Mouse (Mus musculus) midbrain, embryonic 16.5 days (tissue): ENCODE results near the gene Cux1. TPM values are rescaled to one million over a fixed set of nuclear protein-coding genes. Genes with fewer than 3 reads are reported as not detected.

ENCODE experiments used
- ATAC-seq: fragments of 200-750 bp; cut with Nextera tagmentation; 2 replicates; pipeline ENCODE4 v1.8.0; 2017; ENCODE audit warnings: moderate TSS enrichment
- H3K27ac ChIP-seq: fragments of 300-500 bp; sonication (generic); 2 replicates; pipeline ENCODE4 v1.5.1; 2014; ENCODE audit warnings: mild to moderate bottlenecking, low read length, mixed read lengths
- H3K27me3 ChIP-seq: fragments of 300-500 bp; sonication (generic); 2 replicates; pipeline ENCODE4 v1.6.1; 2014; ENCODE audit warnings: low read depth, low read length, mixed read lengths; ENCODE audit not compliant: control insufficient read depth, insufficient read depth
- H3K36me3 ChIP-seq: fragments of 300-500 bp; sonication (generic); 2 replicates; pipeline ENCODE4 v1.6.1; 2014; ENCODE audit warnings: mild to moderate bottlenecking, low read length, moderate library complexity, mixed read lengths; ENCODE audit not compliant: control insufficient read depth, insufficient read depth
- H3K4me1 ChIP-seq: fragments of 300-500 bp; sonication (generic); 2 replicates; pipeline ENCODE4 v1.6.1; 2014; ENCODE audit warnings: mild to moderate bottlenecking, low read length, mixed read lengths; ENCODE audit not compliant: control insufficient read depth, insufficient read depth
- H3K4me2 ChIP-seq: fragments of 300-500 bp; sonication (generic); 2 replicates; pipeline ENCODE4 v1.6.1; 2014; ENCODE audit warnings: mild to moderate bottlenecking, low read length, mixed read lengths
- H3K4me3 ChIP-seq: fragments of 300-500 bp; sonication (generic); 2 replicates; pipeline ENCODE4 v1.5.1; 2014; ENCODE audit warnings: low read depth, mild to moderate bottlenecking, low read length, moderate library complexity, mixed read lengths
- H3K9ac ChIP-seq: fragments of 300-500 bp; sonication (generic); 2 replicates; pipeline ENCODE4 v1.6.1; 2014; ENCODE audit warnings: low read depth, low read length, mixed read lengths
- H3K9me3 ChIP-seq: fragments of 300-500 bp; sonication (generic); replicated peaks from 2 replicates; pipeline ENCODE4 v1.6.1; 2014; ENCODE audit warnings: mild to moderate bottlenecking, low read length, mixed read lengths; ENCODE audit not compliant: control insufficient read depth, poor library complexity, severe bottlenecking
- whole genome bisulfite sequencing: fragments of 180-500 bp; shearing (Covaris S2); extraction: QIAGEN DNeasy Blood & Tissue Kit; methylation state at CpG from one replicate; pipeline ENCODE4 v1.1.7; 2014; 5-methylcytosine and 5-hydroxymethylcytosine counted together
- polyA plus RNA-seq: library from polyadenylated mRNA; unstranded; fragments of >200 nt; fragmentation: Nextera tagmentation; extraction: Ambion mirVana; gene quantifications from 2 replicates; pipeline ENCODE4 v1.2.1, GENCODE M21; 2015

The Cux1 gene
- polyA plus RNA-seq, 1 experiment from 2014 or later: 109 TPM

GRCm38 (mm10) chr5:136303409-136303983 is 263.8 kb downstream of the Cux1 start:
- H3K36me3 ChIP-seq: peaks cover 31% of the 10 kb centered on the region
- no peak overlapping the region for H3K4me2 ChIP-seq
- H3K4me1 ChIP-seq: peaks cover 2% of the 10 kb centered on the region
- no peak overlapping the region for H3K9ac ChIP-seq
- no peaks in the 10 kb centered on the region for H3K9me3 ChIP-seq
- no peaks in the 10 kb centered on the region for H3K27me3 ChIP-seq
- no peak overlapping the region for H3K4me3 ChIP-seq
- 80% methylated on average over 19 of the region's 19 CpGs for WGBS
- ATAC-seq: no peak
- H3K27ac ChIP-seq: no peak overlapping the region

GRCm38 (mm10) chr5:136300880-136301279 is 266.4 kb downstream of the Cux1 start:
- peaks cover 20% of the 10 kb centered on the region for H3K36me3 ChIP-seq
- no peaks in the 10 kb centered on the region for H3K9me3 ChIP-seq
- ATAC-seq: no peak
- no peaks in the 10 kb centered on the region for H3K27me3 ChIP-seq
- no peak overlapping the region for H3K27ac ChIP-seq
- H3K4me2 ChIP-seq: no peak overlapping the region
- peaks cover 2% of the 10 kb centered on the region; the same call in 1 of the 2 replicates for H3K4me1 ChIP-seq
- no peak overlapping the region for H3K9ac ChIP-seq
- no peak overlapping the region for H3K4me3 ChIP-seq
- WGBS: 73% methylated on average over 6 of the region's 6 CpGs

GRCm38 (mm10) chr5:136297691-136298090 is 269.6 kb downstream of the Cux1 start:
- peaks cover 5% of the 10 kb centered on the region; the same call in 1 of the 2 replicates for H3K4me1 ChIP-seq
- peaks cover 11% of the 10 kb centered on the region; the same call in 1 of the 2 replicates for H3K36me3 ChIP-seq
- H3K9me3 ChIP-seq: no peaks in the 10 kb centered on the region
- 88% methylated on average over 6 of the region's 6 CpGs for WGBS
- no peak overlapping the region for H3K4me3 ChIP-seq
- no peak for ATAC-seq
- no peaks in the 10 kb centered on the region for H3K27me3 ChIP-seq
- H3K4me2 ChIP-seq: no peak overlapping the region
- H3K27ac ChIP-seq: no peak overlapping the region
- H3K9ac ChIP-seq: no peak overlapping the region

- Histone ChIP-seq H3K9ac (no peak overlapping the region), H3K9me3 (no peaks in the 10 kb centered on the region), H3K4me3 (no peak overlapping the region), H3K36me3 (peaks cover 11% of the 10 kb centered on the region; the same call in 1 of the 2 replicates), H3K27ac (no peak overlapping the region), H3K4me2 (no peak overlapping the region), H3K27me3 (no peaks in the 10 kb centered on the region), H3K4me1 (peaks cover 5% of the 10 kb centered on the region; the same call in 1 of the 2 replicates)
- 41% methylated on average over 4 of the region's 4 CpGs for WGBS
- ATAC-seq: no peak
Measured at GRCm38 (mm10) chr5:136296911-136297310, 270.4 kb downstream of the Cux1 start.

GRCm38 (mm10) chr5:136292971-136293418 is 274.3 kb downstream of the Cux1 start:
- ATAC-seq: no peak
- H3K4me2 ChIP-seq: no peak overlapping the region
- peaks cover 5% of the 10 kb centered on the region; the same call in 1 of the 2 replicates for H3K4me1 ChIP-seq
- 66% methylated on average over 4 of the region's 4 CpGs for whole genome bisulfite sequencing
- no peak overlapping the region for H3K9ac ChIP-seq
- H3K9me3 ChIP-seq: no peaks in the 10 kb centered on the region
- H3K4me3 ChIP-seq: no peak overlapping the region
- no peaks in the 10 kb centered on the region for H3K27me3 ChIP-seq
- 0 out of 2 replicates have a peak, but pooled peaks cover 3% of the 10 kb centered on the region for H3K36me3 ChIP-seq
- peak overlapping the region; percentile 60 for H3K27ac ChIP-seq

GRCm38 (mm10) chr5:136292361-136292760 is 274.9 kb downstream of the Cux1 start:
- Histone ChIP-seq H3K9me3 (no peaks in the 10 kb centered on the region), H3K27ac (peak overlapping the region; percentile 60), H3K4me3 (no peak overlapping the region), H3K36me3 (peaks cover 8% of the 10 kb centered on the region; the same call in 1 of the 2 replicates), H3K27me3 (no peaks in the 10 kb centered on the region), H3K4me1 (peaks cover 5% of the 10 kb centered on the region; the same call in 1 of the 2 replicates), H3K9ac (no peak overlapping the region), H3K4me2 (no peak overlapping the region)
- no peak for ATAC-seq
- 49% methylated on average over 2 of the region's 2 CpGs for WGBS

- H3K4me3 ChIP-seq: no peak overlapping the region
- no peak overlapping the region for H3K4me2 ChIP-seq
- peaks cover 8% of the 10 kb centered on the region; the same call in 1 of the 2 replicates for H3K36me3 ChIP-seq
- no peaks in the 10 kb centered on the region for H3K9me3 ChIP-seq
- ATAC-seq: no peak
- H3K9ac ChIP-seq: no peak overlapping the region
- peaks cover 5% of the 10 kb centered on the region; the same call in 1 of the 2 replicates for H3K4me1 ChIP-seq
- no peak overlapping the region for H3K27ac ChIP-seq
- 94% methylated on average over 2 of the region's 2 CpGs for WGBS
- H3K27me3 ChIP-seq: no peaks in the 10 kb centered on the region
Measured at GRCm38 (mm10) chr5:136291562-136291961, 275.7 kb downstream of the Cux1 start.

GRCm38 (mm10) chr5:136289776-136290175 is 277.5 kb downstream of the Cux1 start:
- WGBS: 86% methylated on average over 3 of the region's 3 CpGs
- Histone ChIP-seq H3K4me2 (no peak overlapping the region), H3K9ac (no peak overlapping the region), H3K27ac (no peak overlapping the region), H3K9me3 (no peaks in the 10 kb centered on the region), H3K4me1 (peaks cover 5% of the 10 kb centered on the region; the same call in 1 of the 2 replicates), H3K4me3 (no peak overlapping the region), H3K27me3 (no peaks in the 10 kb centered on the region), H3K36me3 (peaks cover 13% of the 10 kb centered on the region)
- ATAC-seq: no peak

GRCm38 (mm10) chr5:136288351-136289081 is 278.8 kb downstream of the Cux1 start:
- no peak for ATAC-seq
- H3K27ac ChIP-seq: no peak overlapping the region
- H3K9ac ChIP-seq: no peak overlapping the region
- H3K4me3 ChIP-seq: no peak overlapping the region
- H3K27me3 ChIP-seq: no peaks in the 10 kb centered on the region
- H3K4me1 ChIP-seq: peaks cover 5% of the 10 kb centered on the region; the same call in 1 of the 2 replicates
- no peaks in the 10 kb centered on the region for H3K9me3 ChIP-seq
- no peak overlapping the region for H3K4me2 ChIP-seq
- WGBS: 90% methylated on average over 6 of the region's 6 CpGs
- H3K36me3 ChIP-seq: peaks cover 13% of the 10 kb centered on the region
